Mouse (Mus musculus) neural tube, embryonic 12.5 days (tissue): ENCODE results near the gene Prmt7. TPM values are rescaled to one million over a fixed set of nuclear protein-coding genes. Genes with fewer than 3 reads are reported as not detected.

Experiments used
- ATAC-seq: fragments of 200-750 bp; cut with Nextera tagmentation; 2 replicates; pipeline ENCODE4 v1.8.0; 2017; ENCODE audit warnings: low read depth, mild to moderate bottlenecking, moderate TSS enrichment, moderate library complexity; ENCODE audit not compliant: low FRiP score
- H3K27ac ChIP-seq: fragments of 300-500 bp; sonication (generic); 2 replicates; pipeline ENCODE4 v1.5.1; 2016
- H3K27me3 ChIP-seq: fragments of 300-500 bp; sonication (generic); replicated peaks from 2 replicates; pipeline ENCODE4 v1.6.1; 2016; ENCODE audit warnings: mild to moderate bottlenecking
- H3K36me3 ChIP-seq: fragments of 300-500 bp; sonication (generic); 2 replicates; pipeline ENCODE4 v1.6.1; 2016; ENCODE audit warnings: mild to moderate bottlenecking
- H3K4me1 ChIP-seq: fragments of 300-500 bp; sonication (generic); 2 replicates; pipeline ENCODE4 v1.6.1; 2016
- H3K4me2 ChIP-seq: fragments of 300-500 bp; sonication (generic); replicated peaks from 2 replicates; pipeline ENCODE4 v1.6.1; 2016; ENCODE audit warnings: mild to moderate bottlenecking
- H3K4me3 ChIP-seq: fragments of 300-500 bp; sonication (generic); 2 replicates; pipeline ENCODE4 v1.5.1; 2016
- H3K9ac ChIP-seq: fragments of 300-500 bp; sonication (generic); 2 replicates; pipeline ENCODE4 v1.6.1; 2016; ENCODE audit warnings: mild to moderate bottlenecking
- H3K9me3 ChIP-seq: fragments of 300-500 bp; sonication (generic); 2 replicates; pipeline ENCODE4 v1.6.1; 2016; ENCODE audit warnings: mild to moderate bottlenecking
- WGBS: fragments of 180-500 bp; shearing (Covaris S2); methylation state at CpG from one replicate; pipeline ENCODE4 v1.1.7; 2016; 5-methylcytosine and 5-hydroxymethylcytosine counted together
- polyA plus RNA-seq: library from polyadenylated mRNA; unstranded; fragments of >200 nt; fragmentation: Nextera tagmentation; extraction: Ambion mirVana; gene quantifications from 2 replicates; pipeline ENCODE4 v1.2.1, GENCODE M21; 2016

The Prmt7 gene
- polyA plus RNA-seq, 1 experiment from 2014 or later, result 60.4 TPM

DNA sequence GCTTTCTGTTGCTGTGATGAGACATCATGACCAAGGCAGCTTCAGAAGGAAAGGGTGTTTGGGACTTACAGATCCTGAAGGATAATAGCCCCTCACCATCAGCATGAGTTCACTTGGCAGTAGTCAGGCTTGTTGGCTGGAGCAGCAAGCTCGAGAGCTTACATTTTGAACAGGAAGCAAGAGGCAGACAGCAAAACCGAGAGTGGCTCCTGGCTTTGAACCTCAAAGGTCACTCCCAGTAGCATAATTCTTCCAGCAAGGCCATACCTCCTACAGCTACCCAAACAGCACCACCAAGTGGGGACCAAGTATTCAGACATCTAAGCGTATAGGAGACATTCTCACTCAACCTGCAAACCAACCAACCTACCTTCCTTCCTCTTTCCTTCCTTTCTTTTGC, 22.0 kb downstream of the Prmt7 start:
- Histone ChIP-seq H3K27ac (no peak overlapping the region), H3K9ac (no peak overlapping the region), H3K4me2 (no peak overlapping the region), H3K4me1 (no peaks in the 10 kb centered on the region), H3K27me3 (no peaks in the 10 kb centered on the region), H3K36me3 (peaks cover 75% of the 10 kb centered on the region), H3K9me3 (no peaks in the 10 kb centered on the region), H3K4me3 (no peak overlapping the region)
- ATAC-seq, result no peak
- WGBS, result 81% methylated on average over 3 of the region's 3 CpGs

DNA sequence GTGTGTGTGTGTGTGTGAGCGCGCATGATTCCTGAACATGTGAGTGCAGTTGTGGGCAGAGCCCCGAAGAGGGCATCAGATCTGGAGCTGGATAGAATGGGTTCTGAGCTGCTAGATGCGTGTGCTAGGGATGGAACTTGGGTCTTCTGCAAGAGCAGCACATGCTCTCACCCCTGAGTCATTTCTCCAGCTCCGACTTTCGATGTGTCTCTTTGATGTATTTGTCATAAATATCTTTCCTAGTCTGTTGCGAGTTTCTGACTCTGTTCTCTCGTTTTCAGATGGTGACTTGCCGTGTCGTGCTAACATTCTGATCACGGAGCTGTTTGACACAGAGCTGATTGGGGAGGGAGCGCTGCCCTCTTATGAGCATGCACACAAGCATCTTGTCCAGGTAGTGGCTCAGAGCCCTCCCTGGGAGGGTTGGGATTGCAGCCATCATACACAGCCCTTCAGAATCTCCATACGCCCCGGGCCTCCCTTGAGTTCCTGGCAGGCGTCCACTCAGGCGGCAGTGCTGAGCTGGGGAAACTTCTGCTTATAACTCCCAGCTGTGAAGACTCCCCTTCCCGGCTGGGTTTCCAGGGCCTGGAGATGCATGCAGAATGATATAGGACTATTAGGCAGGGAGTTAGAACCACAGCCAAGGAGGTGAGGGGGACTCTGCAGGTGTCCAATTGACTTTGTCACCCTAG, 24.0 kb downstream of the Prmt7 start:
- H3K4me1 ChIP-seq, result no peaks in the 10 kb centered on the region
- H3K36me3 ChIP-seq, result peaks cover 69% of the 10 kb centered on the region
- no peaks in the 10 kb centered on the region for H3K27me3 ChIP-seq
- no peak overlapping the region for H3K4me2 ChIP-seq
- no peak for ATAC-seq
- WGBS, result 94% methylated on average over 17 of the region's 17 CpGs
- H3K9me3 ChIP-seq, result no peaks in the 10 kb centered on the region
- no peak overlapping the region for H3K27ac ChIP-seq
- no peak overlapping the region for H3K9ac ChIP-seq
- H3K4me3 ChIP-seq, result no peak overlapping the region

DNA sequence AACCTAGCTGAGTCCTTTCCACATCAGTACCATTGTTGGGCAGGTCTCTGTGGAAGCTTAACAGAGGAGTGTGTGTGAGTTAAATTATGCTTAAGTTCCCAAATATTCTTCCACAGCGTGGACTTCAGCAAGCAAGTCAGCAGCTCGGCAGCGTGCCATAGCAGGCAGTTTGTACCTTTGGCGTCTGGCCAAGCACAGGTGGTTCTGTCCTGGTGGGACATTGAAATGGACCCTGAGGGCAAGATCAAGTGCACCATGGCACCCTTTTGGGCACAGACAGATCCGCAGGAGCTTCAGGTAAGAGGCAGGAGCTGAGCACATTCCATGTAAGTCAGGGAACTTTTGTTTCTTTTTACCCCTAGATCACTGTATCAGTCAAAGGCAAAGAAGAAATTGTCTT, 26.4 kb downstream of the Prmt7 start:
- Histone ChIP-seq H3K27ac (no peak overlapping the region), H3K4me1 (no peaks in the 10 kb centered on the region), H3K4me3 (no peak overlapping the region), H3K27me3 (no peaks in the 10 kb centered on the region), H3K9me3 (no peaks in the 10 kb centered on the region), H3K36me3 (peaks cover 71% of the 10 kb centered on the region), H3K4me2 (no peak overlapping the region), H3K9ac (no peak overlapping the region)
- 93% methylated on average over 5 of the region's 5 CpGs for WGBS
- no peak for ATAC-seq

DNA sequence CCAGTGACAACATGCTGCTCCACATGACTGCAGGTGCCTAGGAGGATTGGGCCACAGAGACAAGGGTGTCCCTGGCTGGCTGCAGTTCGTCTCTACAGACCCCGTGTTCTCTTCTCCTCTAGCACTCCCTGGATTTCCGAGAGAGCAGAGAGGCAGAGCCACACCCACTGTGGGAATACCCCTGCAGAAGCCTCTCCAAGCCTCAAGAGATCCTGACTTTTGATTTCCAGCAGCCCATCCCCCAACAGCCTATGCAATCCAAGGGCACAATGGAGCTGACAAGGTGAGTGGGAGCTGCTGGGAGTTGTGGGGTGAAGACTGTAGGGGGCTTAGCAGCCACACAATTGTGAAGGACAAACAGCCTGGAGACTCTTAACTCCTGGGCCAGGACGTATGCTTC, 39.5 kb downstream of the Prmt7 start:
- Histone ChIP-seq H3K4me1 (peaks cover 4% of the 10 kb centered on the region; the same call in 1 of the 2 replicates), H3K9ac (no peak overlapping the region), H3K9me3 (no peaks in the 10 kb centered on the region), H3K27me3 (no peaks in the 10 kb centered on the region), H3K4me2 (no peak overlapping the region), H3K27ac (no peak overlapping the region), H3K36me3 (peaks cover 90% of the 10 kb centered on the region), H3K4me3 (no peak overlapping the region)
- WGBS, result 76% methylated on average over 4 of the region's 4 CpGs
- ATAC-seq, result no peak

DNA sequence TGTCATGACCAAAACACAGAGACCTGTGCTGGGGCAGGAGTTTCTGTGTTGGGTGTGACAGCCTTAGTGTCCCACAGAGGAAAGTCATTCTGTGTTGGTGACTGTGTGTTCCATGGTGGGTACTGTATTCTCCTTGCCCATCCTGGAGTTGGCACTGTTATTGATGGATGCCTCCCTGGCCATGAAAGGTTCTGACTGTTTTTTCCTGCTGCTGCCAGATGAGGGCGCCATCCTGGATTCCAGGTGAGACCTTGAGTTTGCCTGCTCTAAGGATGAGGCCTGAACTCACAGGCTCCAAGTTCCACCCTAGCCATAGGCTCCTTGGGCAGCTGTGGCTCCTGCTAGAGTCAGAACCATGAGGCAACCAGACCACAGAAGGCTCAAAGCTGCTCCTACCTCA, 47.4 kb downstream of the Prmt7 start:
- Histone ChIP-seq H3K4me3 (no peak overlapping the region), H3K27me3 (no peaks in the 10 kb centered on the region), H3K9me3 (no peaks in the 10 kb centered on the region), H3K4me1 (peaks cover 8% of the 10 kb centered on the region; the same call in 1 of the 2 replicates), H3K36me3 (peaks cover 76% of the 10 kb centered on the region), H3K27ac (no peak overlapping the region), H3K9ac (no peak overlapping the region), H3K4me2 (no peak overlapping the region)
- 29% methylated on average over 1 of the region's 1 CpGs for WGBS
- ATAC-seq, result no peak

DNA sequence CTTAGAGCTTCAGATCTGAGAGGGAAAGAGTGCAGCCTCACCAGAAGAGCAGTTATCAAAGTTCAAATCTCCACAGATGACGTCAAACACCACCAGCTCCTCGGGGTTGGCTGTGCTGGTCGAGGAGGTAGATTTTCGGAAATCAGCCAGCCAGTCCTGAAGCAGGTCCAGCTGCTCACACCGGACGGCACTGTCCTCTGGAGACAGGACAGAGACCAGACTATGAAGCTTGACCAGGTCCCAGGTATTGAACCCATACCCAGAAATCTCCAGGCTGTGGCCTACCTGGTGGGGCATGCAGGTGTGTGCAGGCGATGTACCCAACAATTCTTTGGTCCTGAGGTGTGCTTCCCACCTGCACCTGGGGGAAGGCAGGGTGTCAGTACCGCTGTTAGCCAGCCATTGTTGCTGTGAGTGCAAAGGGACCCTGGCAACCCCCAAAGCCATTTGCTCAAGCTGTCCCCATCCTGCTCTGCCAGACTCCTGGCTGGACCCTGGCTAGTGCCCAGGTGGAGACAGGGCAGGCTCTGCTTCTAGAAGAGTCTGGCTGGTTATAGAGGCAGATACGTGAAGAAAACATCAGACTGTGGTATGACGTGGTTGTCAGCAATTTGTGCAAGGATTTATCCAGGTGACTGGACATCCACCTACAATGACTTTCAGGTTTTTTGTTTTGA, 49.0 kb downstream of the Prmt7 start:
- H3K36me3 ChIP-seq, result peaks cover 74% of the 10 kb centered on the region
- WGBS, result 92% methylated on average over 10 of the region's 10 CpGs
- no peak overlapping the region for H3K4me3 ChIP-seq

DNA sequence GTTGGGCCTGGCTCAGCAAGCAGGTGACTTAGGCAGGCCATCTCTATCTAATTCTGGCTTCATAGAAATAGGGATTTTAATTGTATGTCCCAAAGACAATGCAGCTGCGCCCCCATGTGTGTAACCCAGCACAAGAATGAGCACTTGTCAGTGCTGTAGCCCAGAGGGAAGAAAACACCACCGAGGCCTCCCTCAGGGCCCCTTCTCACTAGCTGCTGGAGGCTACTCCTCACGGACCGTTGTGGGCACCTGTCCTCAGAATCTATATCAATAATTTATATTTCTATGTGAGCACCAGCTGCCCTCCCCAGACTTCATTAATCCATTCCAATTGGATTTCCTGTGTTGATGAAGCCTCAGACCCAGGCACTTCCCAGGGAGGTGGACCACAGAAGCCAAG, 50.2 kb downstream of the Prmt7 start:
- 75% methylated on average over 4 of the region's 4 CpGs for WGBS
- no peak for ATAC-seq
- Histone ChIP-seq H3K4me3 (no peak overlapping the region), H3K4me2 (no peak overlapping the region), H3K27me3 (no peaks in the 10 kb centered on the region), H3K27ac (no peak overlapping the region), H3K9me3 (no peaks in the 10 kb centered on the region), H3K9ac (peak overlapping the region; percentile 13; the same call in 1 of the 2 replicates), H3K36me3 (peaks cover 74% of the 10 kb centered on the region), H3K4me1 (peaks cover 8% of the 10 kb centered on the region; the same call in 1 of the 2 replicates)

More for the DNA sequence above, 49.0 kb downstream of the Prmt7 start:
- Histone ChIP-seq H3K9ac (no peak overlapping the region), H3K9me3 (no peaks in the 10 kb centered on the region), H3K4me2 (no peak overlapping the region), H3K4me1 (peaks cover 8% of the 10 kb centered on the region; the same call in 1 of the 2 replicates), H3K27ac (no peak overlapping the region), H3K27me3 (no peaks in the 10 kb centered on the region)
- no peak for ATAC-seq

DNA sequence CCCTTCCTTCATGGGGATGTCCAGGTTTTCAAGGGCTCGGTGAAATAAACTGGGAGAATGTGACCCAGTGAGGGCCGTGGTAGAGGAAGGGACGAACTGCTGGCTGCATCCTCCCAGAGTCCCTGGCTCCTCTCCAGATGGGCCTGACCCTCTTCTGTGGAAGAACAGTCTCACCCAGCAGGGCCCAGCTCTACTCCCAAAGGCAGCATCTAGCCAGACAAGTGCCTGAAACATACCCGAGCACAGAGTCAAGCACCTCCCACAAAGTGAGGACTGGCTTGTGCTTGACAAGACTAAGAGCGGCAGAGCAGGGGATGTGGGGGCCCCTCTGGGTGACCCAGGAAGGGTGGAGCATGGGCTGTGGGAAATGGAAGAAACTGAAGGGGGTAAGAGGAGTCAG, 51.6 kb downstream of the Prmt7 start:
- Histone ChIP-seq H3K27me3 (no peaks in the 10 kb centered on the region), H3K27ac (no peak overlapping the region), H3K36me3 (peaks cover 66% of the 10 kb centered on the region)

DNA sequence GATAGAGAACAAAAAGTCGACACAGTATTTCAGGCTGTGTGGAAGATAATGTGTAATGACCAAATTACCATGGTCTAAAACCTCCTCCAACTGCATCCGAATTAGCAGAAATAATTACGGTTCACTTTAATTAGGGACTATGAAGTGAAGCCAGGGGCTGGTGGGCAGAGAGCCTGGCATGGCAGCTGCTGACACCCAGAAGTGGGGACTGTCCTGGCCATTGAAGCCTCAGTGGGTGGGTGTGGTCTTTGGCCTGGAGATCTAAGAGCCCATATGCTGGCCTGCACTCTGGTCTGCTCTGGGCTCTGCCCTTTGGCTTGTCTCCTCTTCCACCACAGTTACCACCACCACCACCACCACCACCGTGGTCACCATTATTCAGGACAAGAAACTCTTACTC, 53.2 kb downstream of the Prmt7 start:
- WGBS, result 79% methylated on average over 4 of the region's 4 CpGs
- Histone ChIP-seq H3K27ac (no peak overlapping the region), H3K27me3 (no peaks in the 10 kb centered on the region)

More for the DNA sequence above, 51.6 kb downstream of the Prmt7 start:
- Histone ChIP-seq H3K4me2 (no peak overlapping the region), H3K4me1 (peaks cover 8% of the 10 kb centered on the region; the same call in 1 of the 2 replicates), H3K9me3 (no peaks in the 10 kb centered on the region), H3K4me3 (no peak overlapping the region), H3K9ac (no peak overlapping the region)
- no peak for ATAC-seq
- WGBS, result 81% methylated on average over 5 of the region's 5 CpGs

DNA sequence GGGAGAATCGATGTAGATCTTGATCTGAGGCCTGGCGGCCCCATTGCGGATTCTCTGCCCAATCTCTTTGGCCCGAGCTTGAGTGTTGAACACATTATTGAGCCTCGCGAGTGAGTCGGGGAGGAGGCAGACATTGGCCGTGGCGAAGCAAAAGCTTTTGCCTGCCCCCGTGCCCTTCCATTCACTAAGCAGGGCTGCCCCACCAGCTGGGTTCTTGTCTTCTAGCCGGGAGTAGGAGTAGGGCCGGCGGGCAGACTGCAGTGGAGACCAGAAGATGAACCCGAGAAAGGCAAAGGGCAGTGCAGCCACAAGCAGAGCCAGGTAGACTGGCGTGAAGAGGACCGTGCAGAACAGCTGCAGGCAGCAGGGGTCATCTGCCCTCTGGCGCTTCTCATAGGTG, 54.7 kb downstream of the Prmt7 start:
- ATAC-seq, result no peak
- H3K36me3 ChIP-seq, result peaks cover 41% of the 10 kb centered on the region
- H3K27me3 ChIP-seq, result no peaks in the 10 kb centered on the region
- 88% methylated on average over 17 of the region's 17 CpGs for WGBS
- H3K4me2 ChIP-seq, result no peak overlapping the region
- no peaks in the 10 kb centered on the region for H3K9me3 ChIP-seq
- H3K4me3 ChIP-seq, result no peak overlapping the region
- H3K9ac ChIP-seq, result no peak overlapping the region
- no peak overlapping the region for H3K27ac ChIP-seq
- peaks cover 26% of the 10 kb centered on the region for H3K4me1 ChIP-seq

More for the DNA sequence above, 53.2 kb downstream of the Prmt7 start:
- ATAC-seq, result no peak
- Histone ChIP-seq H3K36me3 (peaks cover 54% of the 10 kb centered on the region), H3K9ac (no peak overlapping the region), H3K4me2 (no peak overlapping the region), H3K4me3 (no peak overlapping the region), H3K4me1 (peaks cover 13% of the 10 kb centered on the region), H3K9me3 (no peaks in the 10 kb centered on the region)

DNA sequence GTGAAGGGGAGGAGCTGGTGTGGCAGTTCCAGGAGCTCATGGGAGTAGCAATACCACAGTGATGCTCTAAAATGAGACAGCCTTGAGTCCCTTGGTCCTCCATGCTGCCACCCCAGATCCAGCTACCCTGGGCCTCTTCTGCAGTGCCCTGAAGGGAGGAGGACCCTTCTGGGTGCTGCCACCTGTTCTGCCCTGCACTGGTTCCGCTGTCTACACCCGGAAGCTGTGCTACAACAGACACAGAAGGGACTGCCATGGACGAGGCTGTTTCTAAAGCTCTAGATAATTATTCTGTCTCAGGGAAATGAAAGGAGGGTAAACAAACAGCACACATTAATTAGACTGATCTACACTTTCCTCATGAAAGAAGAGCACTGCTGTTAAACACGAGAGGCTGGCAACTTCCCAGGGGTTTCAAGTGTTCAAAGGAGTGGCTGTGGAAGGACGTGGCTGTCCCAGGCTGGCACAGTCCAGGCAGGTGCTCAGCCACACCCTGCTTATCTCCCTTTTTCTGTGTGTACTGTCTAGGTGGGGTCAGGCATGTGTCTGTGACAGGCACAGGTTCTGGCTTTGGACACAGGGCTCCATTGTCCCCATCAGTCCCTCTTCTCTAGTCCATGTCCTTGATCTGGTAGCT, 58.1 kb downstream of the Prmt7 start:
- WGBS, result 71% methylated on average over 5 of the region's 5 CpGs
- H3K36me3 ChIP-seq, result peaks cover 20% of the 10 kb centered on the region
- H3K9ac ChIP-seq, result no peak overlapping the region
- H3K4me1 ChIP-seq, result peaks cover 32% of the 10 kb centered on the region
- H3K4me2 ChIP-seq, result no peak overlapping the region
- no peak overlapping the region for H3K27ac ChIP-seq
- H3K9me3 ChIP-seq, result no peaks in the 10 kb centered on the region
- H3K4me3 ChIP-seq, result no peak overlapping the region
- no peak for ATAC-seq
- no peaks in the 10 kb centered on the region for H3K27me3 ChIP-seq

DNA sequence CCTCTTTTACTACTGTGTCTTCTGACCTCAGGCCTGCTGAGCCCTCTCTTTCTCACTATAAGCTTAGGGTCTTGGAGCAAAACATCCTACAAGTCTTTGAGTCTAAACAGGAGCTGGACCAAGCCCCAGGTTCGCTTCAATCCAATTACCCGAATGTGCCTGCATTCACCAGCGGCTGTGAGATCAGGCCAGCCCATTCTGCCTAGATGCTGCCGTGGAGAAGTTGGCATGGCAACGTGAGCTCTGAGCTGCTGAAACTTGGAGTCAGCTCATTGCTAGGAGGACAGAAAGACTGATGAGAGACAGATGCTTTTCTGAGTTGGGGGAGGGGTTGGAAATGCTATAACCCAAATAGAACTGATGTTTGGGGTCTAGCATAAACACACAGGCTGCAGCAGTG, 60.1 kb downstream of the Prmt7 start:
- ATAC-seq, result peak; percentile 70
- Histone ChIP-seq H3K27ac (no peak overlapping the region), H3K4me1 (peaks cover 32% of the 10 kb centered on the region), H3K27me3 (no peaks in the 10 kb centered on the region), H3K9ac (no peak overlapping the region), H3K4me3 (no peak overlapping the region), H3K9me3 (no peaks in the 10 kb centered on the region), H3K4me2 (peak overlapping the region; percentile 16; the same call in 1 of the 2 replicates), H3K36me3 (peaks cover 2% of the 10 kb centered on the region; the same call in 1 of the 2 replicates)
- 16% methylated on average over 5 of the region's 5 CpGs for WGBS
